Mouse (Mus musculus) embryo, embryonic 11.5 days (tissue): ENCODE measurements around the gene Rcan3.

ENCODE experiments used
- DNase-seq: peaks from one replicate; pipeline ENCODE4 v3.0.0-alpha.2; 2012; ENCODE audit warnings: low read depth, low spot score

Rcan3 gene

DNA sequence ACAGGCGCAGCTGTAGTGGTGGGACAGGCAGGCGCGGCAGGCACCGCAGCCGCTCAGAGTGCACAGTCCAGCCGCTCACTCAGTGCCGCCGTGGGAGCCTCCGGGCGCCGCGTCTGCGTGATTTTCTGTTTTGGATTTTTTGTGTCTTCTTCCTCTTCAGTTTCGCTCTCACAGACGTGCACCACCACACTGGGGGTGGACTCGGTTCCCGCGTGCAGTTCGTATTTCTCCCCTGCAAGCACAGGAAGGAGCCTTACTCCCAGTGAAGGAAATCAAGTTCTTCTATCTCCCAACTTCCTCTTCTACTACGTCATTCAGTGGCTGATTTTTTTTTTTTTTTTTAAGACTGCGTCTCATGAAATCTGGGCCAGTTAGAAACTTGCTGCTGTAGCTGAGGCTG, 17.3 kb downstream of the Rcan3 start:
- DNase-seq: no peak

- DNase-seq: no peak
Observed at GRCm38 (mm10) chr4:135413491-135413890, 20.2 kb downstream of the Rcan3 start.

DNA sequence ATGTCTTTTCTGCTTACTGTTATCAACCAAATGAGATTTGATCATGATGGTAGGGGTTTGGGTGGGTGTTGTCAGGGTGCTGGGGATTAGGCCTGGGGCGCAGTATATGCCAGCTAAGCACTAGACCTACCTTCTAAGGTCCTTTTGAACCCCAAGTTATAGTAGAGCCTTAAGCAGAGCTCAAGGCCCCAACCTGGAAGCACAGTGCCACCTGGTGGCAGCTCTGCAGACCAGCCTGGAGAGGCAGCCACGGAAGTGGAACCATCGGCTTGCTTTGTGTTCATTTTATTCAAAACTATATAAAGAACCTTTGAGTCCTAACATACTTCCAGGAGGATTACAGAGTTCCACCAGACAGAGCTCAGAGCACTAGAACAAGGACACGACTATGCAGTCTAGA, 22.0 kb downstream of the Rcan3 start:
- peak; percentile 49 for DNase-seq

DNA sequence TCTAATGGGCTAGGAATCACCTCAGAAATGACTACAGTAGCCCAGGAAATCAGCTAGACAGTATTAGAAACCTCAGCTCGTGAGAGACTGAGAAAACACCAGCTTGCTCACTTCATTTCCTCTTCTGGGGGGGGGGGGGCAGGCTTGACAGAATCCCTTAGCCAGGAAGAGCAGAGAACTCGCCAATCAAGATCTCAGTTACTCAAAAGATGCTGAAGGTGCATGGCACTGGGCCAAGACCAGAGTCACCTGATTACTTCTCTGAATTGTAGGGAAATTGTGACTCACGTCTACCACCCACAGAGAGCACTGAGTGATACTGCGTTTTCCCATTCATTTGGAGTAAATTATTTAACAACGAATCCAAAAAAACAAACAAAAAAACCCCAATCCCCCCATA, 27.5 kb downstream of the Rcan3 start:
- DNase-seq: no peak

DNA sequence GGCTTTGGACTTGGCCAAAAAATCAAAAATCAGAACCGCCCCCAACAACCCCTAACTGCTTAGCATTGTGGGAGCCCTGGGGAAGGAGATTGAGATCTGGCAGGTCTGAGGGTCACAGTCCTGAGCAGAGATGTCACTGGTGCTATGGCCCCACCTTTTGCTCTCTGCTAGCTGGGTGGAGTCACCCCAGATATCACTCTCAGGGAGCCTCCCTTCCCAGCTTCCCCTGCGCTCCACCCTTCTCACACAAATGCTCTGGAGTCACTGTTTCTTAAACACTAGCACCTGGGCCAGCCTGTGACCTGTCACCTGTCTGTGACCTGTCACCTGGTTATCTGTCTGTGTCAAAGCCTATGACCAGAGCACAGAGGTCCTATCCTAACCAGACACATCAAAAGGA, 28.7 kb downstream of the Rcan3 start:
- no peak for DNase-seq

- DNase-seq: no peak
Observed at GRCm38 (mm10) chr4:135404048-135404447, 29.6 kb downstream of the Rcan3 start.

GRCm38 (mm10) chr4:135401881-135402280, 31.8 kb downstream of the Rcan3 start:
- no peak for DNase-seq

DNA sequence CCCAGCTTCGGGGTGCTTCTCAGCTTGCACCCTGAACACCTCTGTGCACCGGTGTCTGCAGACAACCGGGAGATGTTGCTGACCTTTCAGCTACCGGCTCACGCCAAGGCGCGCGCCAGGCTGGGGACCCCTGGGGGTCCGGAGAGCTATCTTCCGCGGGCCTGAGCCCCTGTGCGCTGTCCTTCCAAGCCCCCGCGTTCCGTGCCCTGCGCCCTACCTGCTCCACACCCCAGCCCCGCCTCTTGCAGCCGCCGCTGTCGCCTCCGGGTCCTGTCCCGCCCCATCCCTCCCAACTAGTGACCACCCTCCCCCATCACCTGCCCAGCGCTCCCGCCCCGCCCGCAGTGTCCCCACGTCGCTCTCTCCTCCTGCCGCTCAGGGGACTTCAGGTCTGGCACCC, 35.7 kb downstream of the Rcan3 start, which contains the start of gene Ncmap:
Gene Ncmap (minus strand): TSS at position 237 of the 400 bp plus-strand sequence.
- DNase-seq: no peak

- DNase-seq: no peak
Observed at GRCm38 (mm10) chr4:135397551-135397950, 36.1 kb downstream of the Rcan3 start.

DNA sequence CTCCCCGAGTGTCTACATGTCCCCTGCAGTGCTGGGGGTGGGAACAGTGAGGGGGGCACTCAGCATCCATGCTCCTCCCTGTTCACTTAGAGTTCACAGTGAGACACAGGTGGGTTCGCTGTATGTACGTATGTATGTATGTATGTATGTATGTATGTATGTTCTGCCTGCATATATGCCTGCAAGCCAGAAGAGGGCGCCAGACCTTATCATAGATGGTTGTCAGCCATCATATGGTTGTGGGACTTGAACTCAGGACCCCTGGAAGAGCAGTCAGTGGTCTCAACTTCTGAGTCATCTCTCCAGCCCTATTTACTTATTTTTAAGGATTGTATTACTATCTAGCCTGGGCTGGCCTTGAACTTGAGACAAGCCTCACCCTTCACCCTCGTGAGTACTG, 37.4 kb downstream of the Rcan3 start:
- no peak for DNase-seq

GRCm38 (mm10) chr4:135395375-135395774, 38.3 kb downstream of the Rcan3 start:
- DNase-seq: no peak

DNA sequence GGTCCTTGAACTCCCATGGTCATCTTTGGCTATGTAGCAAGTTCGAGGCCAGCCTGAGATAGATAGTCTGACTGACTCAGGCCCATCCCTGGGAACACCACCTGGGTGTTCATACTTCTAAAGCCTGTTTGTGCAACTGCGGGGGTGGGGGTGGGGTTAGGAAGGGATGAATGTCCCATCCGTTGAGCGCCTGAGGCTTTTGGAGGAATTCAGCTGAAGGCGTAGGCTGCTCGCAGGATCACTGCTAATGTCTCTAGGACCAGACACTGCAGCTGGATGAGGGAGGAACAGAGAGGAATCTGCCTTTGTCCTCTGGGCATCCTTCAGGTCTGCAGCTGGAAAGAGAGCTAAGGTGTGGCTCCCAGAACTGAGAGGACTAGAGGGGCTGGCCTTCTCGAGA, 39.0 kb downstream of the Rcan3 start:
- DNase-seq: no peak

- no peak for DNase-seq
Observed at GRCm38 (mm10) chr4:135393381-135393780, 40.3 kb downstream of the Rcan3 start.

- DNase-seq: no peak
Observed at GRCm38 (mm10) chr4:135392801-135393200, 40.9 kb downstream of the Rcan3 start.

DNA sequence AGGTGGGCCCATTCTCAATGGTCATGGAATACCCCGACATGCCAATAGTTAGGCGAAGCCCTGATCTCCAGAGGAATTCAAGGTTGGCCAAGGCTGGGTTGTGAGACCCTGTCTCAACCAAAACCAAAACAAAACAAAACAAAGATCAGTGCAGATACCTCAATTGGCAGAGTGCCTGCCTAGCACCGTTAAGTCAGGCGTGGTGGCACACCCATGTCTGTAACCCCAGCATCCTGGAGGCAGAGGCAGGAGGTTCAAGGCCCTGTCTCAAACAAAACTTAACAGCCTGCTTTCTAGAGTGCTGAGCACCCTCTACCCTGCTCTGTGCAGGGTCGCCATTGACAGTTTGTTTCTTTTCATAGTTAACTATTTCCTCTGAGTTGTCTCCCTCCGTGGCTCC, 42.6 kb downstream of the Rcan3 start:
- no peak for DNase-seq

GRCm38 (mm10) chr4:135385614-135386013, 48.0 kb downstream of the Rcan3 start:
- no peak for DNase-seq

DNA sequence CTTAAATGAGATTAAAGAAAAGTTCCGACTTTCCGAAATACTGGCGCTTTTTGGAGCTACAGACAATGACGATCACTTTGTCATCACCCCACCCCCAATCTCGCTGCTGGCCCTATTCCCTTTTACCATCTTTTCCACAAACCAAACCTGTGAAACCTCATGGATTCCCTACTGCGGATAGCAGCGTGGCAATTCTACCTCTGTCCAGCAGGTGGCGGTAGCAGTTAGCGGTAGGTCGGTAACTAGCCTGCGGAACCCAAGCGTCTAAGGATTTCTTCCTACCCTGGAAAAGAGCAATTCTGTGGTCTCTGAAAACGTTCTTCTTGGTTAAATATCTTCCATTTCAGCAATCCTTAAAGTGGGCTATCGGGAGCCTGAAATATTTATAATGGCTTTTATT, 51.3 kb downstream of the Rcan3 start:
- peak; percentile 74 for DNase-seq

DNA sequence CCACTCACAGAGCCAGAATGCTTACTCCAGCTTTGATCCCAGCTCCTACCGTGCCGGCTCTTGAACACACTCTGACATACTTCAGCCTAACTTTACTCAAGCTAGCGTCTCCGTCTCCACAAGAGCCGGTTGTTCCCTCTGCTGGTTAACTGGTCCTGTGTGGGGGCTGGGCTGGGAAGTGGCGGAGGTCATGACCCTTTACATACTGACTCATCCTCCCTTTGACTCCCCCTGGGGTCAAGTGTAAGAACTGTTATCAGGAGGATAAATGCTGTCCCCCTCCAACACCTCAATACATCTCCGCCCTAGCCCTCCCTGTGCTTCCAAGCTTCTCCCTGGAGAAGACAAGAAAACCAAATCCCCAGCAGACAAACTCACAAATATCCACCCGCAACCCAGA, 52.3 kb downstream of the Rcan3 start:
- no peak for DNase-seq

DNA sequence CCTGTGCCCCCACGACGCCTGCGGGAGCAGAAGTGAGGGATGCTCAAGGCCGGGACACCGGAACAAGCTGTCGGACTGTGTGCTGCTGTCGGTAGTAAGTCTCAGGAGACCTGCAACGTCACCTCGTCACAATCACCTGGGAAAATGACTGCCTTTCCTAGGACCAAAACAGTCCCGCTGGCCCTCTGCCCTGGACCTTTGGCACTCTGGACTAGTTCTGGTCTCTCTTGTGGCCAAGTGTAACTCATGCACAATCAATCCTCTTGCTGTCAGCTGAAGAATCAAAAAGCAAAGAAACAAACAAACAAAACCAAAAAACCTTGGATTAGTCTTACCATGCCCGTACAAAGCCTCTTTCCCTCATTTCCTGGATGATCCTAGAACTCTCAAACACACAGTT, 56.4 kb downstream of the Rcan3 start:
- DNase-seq: no peak

DNA sequence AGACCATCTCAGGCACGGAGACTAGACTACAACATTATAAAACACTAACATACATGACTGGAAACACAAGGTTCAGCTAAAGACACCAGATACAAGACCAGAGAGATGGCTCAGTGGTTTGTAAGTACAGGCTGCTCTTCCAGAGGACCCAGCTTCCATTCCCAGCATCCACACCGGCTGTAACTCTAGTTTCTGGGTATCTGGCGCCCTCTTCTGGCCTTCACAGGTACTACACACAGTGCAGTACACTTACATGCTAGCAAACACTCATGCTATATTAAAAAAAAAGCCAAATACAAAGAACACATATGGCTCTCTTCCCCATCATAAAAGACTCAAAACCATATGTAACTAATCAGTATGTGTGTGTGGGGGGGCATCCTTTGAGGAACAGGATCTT, 58.2 kb downstream of the Rcan3 start:
- no peak for DNase-seq

- DNase-seq: no peak
Observed at GRCm38 (mm10) chr4:135373299-135373698, 60.4 kb downstream of the Rcan3 start.

DNA sequence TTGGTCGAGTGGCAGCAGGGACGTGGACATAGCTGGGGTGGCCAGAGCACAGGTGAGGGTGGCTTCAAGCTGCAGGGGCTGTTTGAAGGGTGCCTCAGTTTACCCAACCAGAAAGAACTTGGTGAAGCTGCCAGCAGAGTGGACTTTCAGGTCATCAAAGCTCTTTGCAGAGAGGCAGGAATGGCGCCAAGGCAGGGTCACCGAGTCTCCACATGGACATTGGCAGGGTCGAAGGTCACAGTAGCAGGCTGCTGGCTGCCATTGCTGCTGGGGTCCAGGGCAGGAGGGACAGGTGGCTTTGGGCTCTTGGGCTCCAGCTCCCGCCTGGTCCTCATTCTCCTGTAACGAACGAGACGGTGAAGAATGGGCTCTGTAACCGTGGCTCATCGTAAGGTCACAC, 63.3 kb downstream of the Rcan3 start:
- DNase-seq: no peak

DNA sequence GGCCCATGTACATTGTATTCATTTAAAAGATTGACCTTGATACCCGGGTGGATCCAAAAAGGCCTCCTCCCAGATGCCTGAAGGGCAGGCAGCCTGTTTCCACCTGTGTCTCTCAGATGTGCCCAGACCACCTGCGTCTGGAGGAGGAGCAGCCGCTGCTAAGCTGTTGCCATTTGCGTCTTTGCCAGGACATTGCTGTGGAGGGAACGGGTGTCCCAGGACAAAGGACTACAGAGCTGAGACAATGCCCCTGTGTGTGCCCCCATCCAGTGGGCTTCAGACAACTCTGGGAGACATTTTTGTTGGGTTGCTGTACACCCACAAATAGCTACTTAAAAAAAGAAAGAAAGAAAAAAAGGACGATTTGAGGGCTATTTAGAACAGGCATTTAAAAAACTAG, 70.8 kb downstream of the Rcan3 start:
- no peak for DNase-seq
